Mouse (Mus musculus) intestine, embryonic 14.5 days (tissue): Measurements from ENCODE around the gene Cemip. TPM values are rescaled to one million over a fixed set of nuclear protein-coding genes. Genes with fewer than 3 reads are reported as not detected.

Experiments
- ATAC-seq: fragments of 200-750 bp; cut with Nextera tagmentation; replicated peaks from 2 replicates; pipeline ENCODE4 v1.8.0; 2017; ENCODE audit warnings: low read depth, moderate number of reproducible peaks, moderate TSS enrichment, moderate library complexity; ENCODE audit not compliant: low FRiP score, low TSS enrichment
- DNase-seq: peaks from one replicate; pipeline ENCODE4 v3.0.0-alpha.2; 2018; ENCODE audit warnings: low spot score
- H3K27ac ChIP-seq: fragments of 300-500 bp; sonication (generic); 2 replicates; pipeline ENCODE4 v1.5.1; 2014; ENCODE audit warnings: low read depth, mild to moderate bottlenecking, control low read depth
- H3K27me3 ChIP-seq: fragments of 300-500 bp; sonication (generic); replicated peaks from 2 replicates; pipeline ENCODE4 v1.6.1; 2014; ENCODE audit warnings: low read length, control low read depth; ENCODE audit not compliant: control insufficient read depth, insufficient read depth
- H3K36me3 ChIP-seq: fragments of 300-500 bp; sonication (generic); 2 replicates; pipeline ENCODE4 v1.6.1; 2014; ENCODE audit warnings: low read length, control low read depth; ENCODE audit not compliant: control insufficient read depth, insufficient read depth
- H3K4me1 ChIP-seq: fragments of 300-500 bp; sonication (generic); replicated peaks from 2 replicates; pipeline ENCODE4 v1.6.1; 2014; ENCODE audit warnings: low read length, control low read depth, mixed read lengths; ENCODE audit not compliant: control insufficient read depth, insufficient read depth
- H3K4me2 ChIP-seq: fragments of 300-500 bp; sonication (generic); 2 replicates; pipeline ENCODE4 v1.6.1; 2014; ENCODE audit warnings: low read length
- H3K4me3 ChIP-seq: fragments of 300-500 bp; sonication (generic); 2 replicates; pipeline ENCODE4 v1.5.1; 2014; ENCODE audit warnings: low read depth, low read length, control low read depth, mixed read lengths
- H3K9ac ChIP-seq: fragments of 300-500 bp; sonication (generic); 2 replicates; pipeline ENCODE4 v1.6.1; 2014; ENCODE audit warnings: mild to moderate bottlenecking, low read length
- H3K9me3 ChIP-seq: fragments of 300-500 bp; sonication (generic); 2 replicates; pipeline ENCODE4 v1.6.1; 2016; ENCODE audit warnings: low read length, control low read depth; ENCODE audit not compliant: control insufficient read depth
- WGBS: fragments of 180-500 bp; shearing (Covaris S2); extraction: QIAGEN DNeasy Blood & Tissue Kit; methylation state at CpG from one replicate; pipeline ENCODE4 v1.1.7; 2014; 5-methylcytosine and 5-hydroxymethylcytosine counted together
- polyA plus RNA-seq: library from polyadenylated mRNA; unstranded; fragments of >200 nt; fragmentation: Nextera tagmentation; extraction: Ambion mirVana; gene quantifications from 2 replicates; pipeline ENCODE4 v1.2.1, GENCODE M21; 2014

Gene Cemip
- polyA plus RNA-seq, 1 experiment from 2014 or later, result 0.49 TPM

- ATAC-seq (no peak), DNase-seq (no peak)
- Histone ChIP-seq H3K4me3 (no peak overlapping the region), H3K4me1 (no peaks in the 10 kb centered on the region), H3K27ac (no peak overlapping the region), H3K9me3 (no peaks in the 10 kb centered on the region), H3K36me3 (no peaks in the 10 kb centered on the region), H3K9ac (no peak overlapping the region), H3K27me3 (no peaks in the 10 kb centered on the region), H3K4me2 (no peak overlapping the region)
- 87% methylated on average over 6 of the region's 6 CpGs for WGBS
These were observed 172.8 kb downstream of the Cemip start for GRCm38 (mm10) chr7:83913405-83913932.

DNA sequence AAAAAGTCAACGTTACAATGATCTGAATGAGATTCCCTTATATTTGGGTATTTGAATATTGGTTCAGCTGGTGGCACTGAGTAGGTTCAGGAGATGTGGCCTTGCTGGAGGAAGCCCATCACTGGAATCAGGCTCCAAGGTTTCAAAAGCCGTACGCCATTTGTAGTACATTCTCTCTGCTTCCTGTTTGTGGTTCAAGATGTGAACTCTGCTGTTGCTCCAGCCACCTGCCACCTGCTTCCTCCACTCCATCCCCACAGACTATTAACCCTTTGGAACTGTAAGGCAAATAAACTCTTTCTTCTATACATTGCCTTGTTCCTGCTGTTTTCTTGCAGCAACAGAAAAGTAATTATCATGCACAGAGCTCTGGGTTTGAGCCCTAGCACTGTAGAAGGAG lies 174.4 kb downstream of the Cemip start:
- Histone ChIP-seq H3K36me3 (no peaks in the 10 kb centered on the region), H3K27ac (no peak overlapping the region), H3K9ac (no peak overlapping the region), H3K9me3 (no peaks in the 10 kb centered on the region), H3K4me3 (no peak overlapping the region), H3K4me1 (no peaks in the 10 kb centered on the region), H3K4me2 (no peak overlapping the region), H3K27me3 (no peaks in the 10 kb centered on the region)
- ATAC-seq (no peak), DNase-seq (no peak)
- WGBS, result 77% methylated on average over 3 of the region's 3 CpGs

DNA sequence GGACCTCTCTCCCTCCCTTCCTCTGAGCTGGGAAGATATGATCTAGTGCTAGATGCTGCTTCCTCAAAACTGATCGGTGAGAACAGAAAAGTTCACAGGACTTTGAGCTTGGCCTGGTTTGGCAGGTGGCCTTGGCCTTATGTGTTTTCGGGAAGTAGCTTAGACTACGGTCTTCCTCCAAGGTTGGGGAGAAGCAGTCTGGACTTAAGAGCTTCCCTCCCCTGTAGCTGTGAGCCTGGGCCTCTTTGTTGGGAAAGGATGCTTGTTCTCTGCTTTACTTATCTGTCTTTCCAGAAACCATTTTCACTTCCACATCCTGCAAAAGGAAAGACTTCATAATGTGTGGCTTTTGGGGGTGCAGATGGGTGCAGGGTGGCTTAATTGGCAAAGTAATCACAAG lies 181.5 kb downstream of the Cemip start:
- ATAC-seq (no peak), DNase-seq (no peak)
- Histone ChIP-seq H3K27ac (no peak overlapping the region), H3K9me3 (peaks cover 6% of the 10 kb centered on the region; the same call in 1 of the 2 replicates), H3K27me3 (no peaks in the 10 kb centered on the region), H3K9ac (no peak overlapping the region), H3K36me3 (peaks cover 20% of the 10 kb centered on the region), H3K4me3 (no peak overlapping the region), H3K4me2 (no peak overlapping the region), H3K4me1 (no peaks in the 10 kb centered on the region)
- 94% methylated on average over 3 of the region's 3 CpGs for WGBS

GRCm38 (mm10) chr7:83902296-83903145 lies 183.8 kb downstream of the Cemip start:
- no peak for DNase-seq
- peaks cover 6% of the 10 kb centered on the region; the same call in 1 of the 2 replicates for H3K9me3 ChIP-seq
- H3K4me2 ChIP-seq, result no peak overlapping the region
- ATAC-seq, result no peak
- no peak overlapping the region for H3K9ac ChIP-seq
- no peaks in the 10 kb centered on the region for H3K27me3 ChIP-seq
- no peak overlapping the region for H3K27ac ChIP-seq
- H3K4me3 ChIP-seq, result no peak overlapping the region
- H3K4me1 ChIP-seq, result no peaks in the 10 kb centered on the region
- 53% methylated on average over 5 of the region's 5 CpGs for WGBS
- H3K36me3 ChIP-seq, result peaks cover 43% of the 10 kb centered on the region

GRCm38 (mm10) chr7:83901425-83901824 lies 184.9 kb downstream of the Cemip start:
- 79% methylated on average over 4 of the region's 4 CpGs for WGBS
- DNase-seq (no peak), ATAC-seq (no peak)
- H3K4me1 ChIP-seq, result no peaks in the 10 kb centered on the region
- H3K4me2 ChIP-seq, result no peak overlapping the region
- H3K9me3 ChIP-seq, result peaks cover 6% of the 10 kb centered on the region; the same call in 1 of the 2 replicates
- no peak overlapping the region for H3K9ac ChIP-seq
- H3K4me3 ChIP-seq, result no peak overlapping the region
- H3K27ac ChIP-seq, result no peak overlapping the region
- H3K36me3 ChIP-seq, result peaks cover 51% of the 10 kb centered on the region
- H3K27me3 ChIP-seq, result no peaks in the 10 kb centered on the region

GRCm38 (mm10) chr7:83900519-83900918 lies 185.8 kb downstream of the Cemip start:
- DNase-seq (no peak), ATAC-seq (no peak)
- H3K27ac ChIP-seq, result no peak overlapping the region
- no peaks in the 10 kb centered on the region for H3K4me1 ChIP-seq
- no peak overlapping the region for H3K4me2 ChIP-seq
- H3K27me3 ChIP-seq, result no peaks in the 10 kb centered on the region
- no peak overlapping the region for H3K9ac ChIP-seq
- H3K4me3 ChIP-seq, result no peak overlapping the region
- peaks cover 60% of the 10 kb centered on the region for H3K36me3 ChIP-seq
- 80% methylated on average over 3 of the region's 3 CpGs for WGBS
- H3K9me3 ChIP-seq, result no peaks in the 10 kb centered on the region

- DNase-seq (no peak), ATAC-seq (no peak)
- no peaks in the 10 kb centered on the region for H3K9me3 ChIP-seq
- H3K36me3 ChIP-seq, result peaks cover 64% of the 10 kb centered on the region
- no peak overlapping the region for H3K9ac ChIP-seq
- whole genome bisulfite sequencing, result 91% methylated on average over 11 of the region's 11 CpGs
- peaks cover 13% of the 10 kb centered on the region for H3K4me1 ChIP-seq
- no peaks in the 10 kb centered on the region for H3K27me3 ChIP-seq
- no peak overlapping the region for H3K4me2 ChIP-seq
- H3K27ac ChIP-seq, result no peak overlapping the region
- H3K4me3 ChIP-seq, result no peak overlapping the region
These were observed 188.0 kb downstream of the Cemip start for GRCm38 (mm10) chr7:83898267-83898666.

- Histone ChIP-seq H3K4me3 (no peak overlapping the region), H3K4me2 (no peak overlapping the region), H3K9ac (no peak overlapping the region), H3K4me1 (peaks cover 19% of the 10 kb centered on the region), H3K36me3 (peaks cover 56% of the 10 kb centered on the region), H3K27me3 (no peaks in the 10 kb centered on the region), H3K27ac (no peak overlapping the region), H3K9me3 (no peaks in the 10 kb centered on the region)
- ATAC-seq (no peak), DNase-seq (no peak)
- WGBS, result 92% methylated on average over 5 of the region's 5 CpGs
These were observed 190.1 kb downstream of the Cemip start for GRCm38 (mm10) chr7:83896077-83896740.
